Mouse (Mus musculus) limb, embryonic 11.5 days (tissue): ENCODE measurements around the gene Col18a1. TPM values are rescaled to one million over a fixed set of nuclear protein-coding genes. Genes with fewer than 3 reads are reported as not detected.

ENCODE experiments used
- ATAC-seq: fragments of 200-750 bp; cut with Nextera tagmentation; 2 replicates; pipeline ENCODE4 v1.8.0; 2017; ENCODE audit warnings: low read depth; ENCODE audit not compliant: insufficient number of reproducible peaks, low FRiP score, low TSS enrichment
- DNase-seq: peaks from one replicate; pipeline ENCODE4 v3.0.0-alpha.2; 2015; ENCODE audit warnings: low spot score
- H3K27ac ChIP-seq: fragments of 300-500 bp; sonication (generic); replicated peaks from 2 replicates; pipeline ENCODE4 v1.5.1; 2014; ENCODE audit warnings: low read depth, mild to moderate bottlenecking, low read length
- H3K27me3 ChIP-seq: fragments of 300-500 bp; sonication (generic); 2 replicates; pipeline ENCODE4 v1.6.1; 2014; ENCODE audit warnings: mild to moderate bottlenecking, low read length, mixed read lengths; ENCODE audit not compliant: control insufficient read depth, insufficient read depth
- H3K36me3 ChIP-seq: fragments of 300-500 bp; sonication (generic); 2 replicates; pipeline ENCODE4 v1.6.1; 2014; ENCODE audit warnings: mild to moderate bottlenecking, low read length, moderate library complexity, mixed read lengths; ENCODE audit not compliant: control insufficient read depth, insufficient read depth
- H3K4me1 ChIP-seq: fragments of 300-500 bp; sonication (generic); 2 replicates; pipeline ENCODE4 v1.6.1; 2014; ENCODE audit warnings: low read length, mixed read lengths; ENCODE audit not compliant: control insufficient read depth, insufficient read depth
- H3K4me2 ChIP-seq: fragments of 300-500 bp; sonication (generic); 2 replicates; pipeline ENCODE4 v1.6.1; 2014; ENCODE audit warnings: low read depth, mild to moderate bottlenecking, moderate library complexity; ENCODE audit not compliant: severe bottlenecking
- H3K4me3 ChIP-seq: fragments of 300-500 bp; sonication (generic); 2 replicates; pipeline ENCODE4 v1.5.1; 2014; ENCODE audit warnings: low read depth, low read length
- H3K9ac ChIP-seq: fragments of 300-500 bp; sonication (generic); 2 replicates; pipeline ENCODE4 v1.6.1; 2014; ENCODE audit warnings: mild to moderate bottlenecking, low read length
- H3K9me3 ChIP-seq: fragments of 300-500 bp; sonication (generic); 2 replicates; pipeline ENCODE4 v1.6.1; 2016; ENCODE audit warnings: low read length; ENCODE audit not compliant: control insufficient read depth
- WGBS: fragments of 180-500 bp; shearing (Covaris S2); extraction: QIAGEN DNeasy Blood & Tissue Kit; methylation state at CpG from one replicate; pipeline ENCODE4 v1.1.7; 2014; 5-methylcytosine and 5-hydroxymethylcytosine counted together
- polyA plus RNA-seq: library from polyadenylated mRNA; unstranded; fragments of >200 nt; fragmentation: Nextera tagmentation; extraction: Ambion mirVana; gene quantifications from 2 replicates; pipeline ENCODE4 v1.2.1, GENCODE M21; 2014

Gene Col18a1
- polyA plus RNA-seq, 1 experiment from 2014 or later, result 63.0 TPM

DNA sequence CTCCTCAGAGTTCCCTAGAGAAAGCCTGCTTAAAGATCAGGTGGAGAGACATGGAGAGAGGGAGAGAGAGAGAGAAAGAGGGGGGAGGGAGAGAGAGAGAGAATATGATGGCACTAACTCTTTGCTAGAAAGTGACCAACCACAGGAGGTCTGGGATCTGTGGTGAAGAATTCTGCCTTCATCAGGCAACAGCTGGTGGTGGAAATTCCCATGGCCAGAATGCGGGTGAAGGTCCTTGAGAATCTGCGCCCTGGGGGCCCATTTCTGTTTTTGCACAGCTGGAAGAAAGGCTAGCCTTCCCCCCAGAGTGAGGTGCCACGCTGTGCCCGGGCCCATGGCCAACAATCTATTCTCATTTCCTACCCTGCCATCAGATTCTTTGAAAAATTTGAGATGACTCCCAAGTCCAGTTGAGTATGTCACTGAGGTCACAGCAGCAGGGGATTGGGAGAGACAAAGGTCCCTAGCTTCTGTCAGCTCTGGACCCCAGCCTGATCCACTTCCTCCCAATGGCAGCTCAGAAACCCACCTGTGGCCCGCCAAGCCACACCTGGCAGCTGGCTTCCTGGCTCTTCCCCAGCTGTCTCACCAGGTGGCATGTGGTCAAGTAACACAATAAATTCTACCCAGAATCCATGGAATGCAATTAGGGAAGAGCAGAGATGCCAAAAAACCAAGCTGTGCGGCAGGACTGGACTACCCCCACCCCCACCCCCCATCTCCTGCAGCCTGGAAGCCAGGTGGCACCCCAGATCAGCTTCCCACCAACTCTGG is 36.5 kb downstream of the Col18a1 start:
- Histone ChIP-seq H3K4me2 (no peak overlapping the region), H3K4me1 (peaks cover 23% of the 10 kb centered on the region), H3K9ac (no peak overlapping the region), H3K36me3 (no peaks in the 10 kb centered on the region), H3K9me3 (no peaks in the 10 kb centered on the region), H3K4me3 (no peak overlapping the region), H3K27ac (no peak overlapping the region), H3K27me3 (no peaks in the 10 kb centered on the region)
- DNase-seq (no peak), ATAC-seq (no peak)
- 75% methylated on average over 6 of the region's 6 CpGs for WGBS

- Histone ChIP-seq H3K4me2 (no peak overlapping the region), H3K9me3 (no peaks in the 10 kb centered on the region), H3K4me3 (no peak overlapping the region), H3K27me3 (no peaks in the 10 kb centered on the region), H3K4me1 (peaks cover 23% of the 10 kb centered on the region), H3K9ac (no peak overlapping the region), H3K36me3 (no peaks in the 10 kb centered on the region), H3K27ac (no peak overlapping the region)
- ATAC-seq, result no peak
- WGBS, result 57% methylated on average over 2 of the region's 2 CpGs
- DNase-seq, result no peak
These were observed 38.4 kb downstream of the Col18a1 start for GRCm38 (mm10) chr10:77127926-77128325.

DNA sequence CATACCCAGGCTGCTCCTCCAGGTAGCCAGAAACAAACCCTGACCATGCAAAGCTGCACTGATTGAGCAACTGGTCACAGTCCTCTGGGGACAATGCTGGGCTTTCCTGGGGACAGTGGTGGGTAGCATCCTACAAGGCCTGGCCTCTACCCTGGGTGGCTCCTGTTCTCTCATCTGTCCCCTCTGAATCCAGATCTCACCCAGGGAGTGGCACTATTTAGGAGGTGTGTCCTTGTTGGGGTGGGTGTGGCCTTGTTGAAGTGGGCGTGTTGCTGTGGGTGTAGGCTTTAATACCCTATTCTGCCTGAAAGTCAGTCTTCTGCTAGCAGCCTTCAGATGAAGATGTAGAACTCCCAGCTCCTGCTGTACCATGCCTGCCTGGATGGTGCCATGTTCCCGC is 39.8 kb downstream of the Col18a1 start:
- WGBS, result 91% methylated on average over 2 of the region's 2 CpGs

DNA sequence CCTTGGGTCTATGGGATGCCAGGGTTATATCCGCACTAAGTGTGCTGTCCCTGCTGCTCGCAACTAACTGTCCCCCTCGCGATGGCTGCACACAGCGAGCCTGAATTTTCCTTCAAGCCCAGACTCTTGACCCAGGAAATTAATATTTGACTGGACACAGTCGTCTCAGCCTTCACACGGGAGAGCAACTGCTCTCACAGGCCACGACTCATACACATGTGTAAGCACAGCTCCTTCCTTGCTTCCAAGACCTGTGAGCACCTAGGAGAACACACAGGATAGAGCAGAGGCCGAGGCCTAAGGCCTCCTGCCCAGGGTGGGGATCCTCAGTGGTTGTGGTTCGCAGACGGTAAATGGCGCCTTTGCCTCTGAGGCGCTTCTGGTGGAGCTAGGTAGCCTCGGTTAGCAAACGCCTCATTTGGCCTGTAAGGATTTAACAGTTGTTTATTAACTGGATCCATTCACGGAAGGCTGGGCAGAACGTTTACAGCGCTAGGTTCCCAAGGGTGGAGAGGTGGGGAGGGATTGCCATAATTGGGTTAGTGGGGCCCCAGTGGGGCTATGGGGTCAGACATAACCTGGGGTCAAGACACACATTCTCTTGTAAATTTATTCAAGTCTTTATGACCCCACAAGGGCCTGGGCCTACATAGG is 41.1 kb downstream of the Col18a1 start:
- WGBS, result 85% methylated on average over 18 of the region's 18 CpGs
- Histone ChIP-seq H3K27ac (no peak overlapping the region), H3K9ac (no peak overlapping the region), H3K27me3 (no peaks in the 10 kb centered on the region), H3K4me1 (peaks cover 2% of the 10 kb centered on the region; the same call in 1 of the 2 replicates), H3K36me3 (no peaks in the 10 kb centered on the region), H3K4me3 (no peak overlapping the region), H3K9me3 (no peaks in the 10 kb centered on the region), H3K4me2 (no peak overlapping the region)
- DNase-seq, result no peak
- no peak for ATAC-seq

More for the DNA sequence above, 39.8 kb downstream of the Col18a1 start:
- Histone ChIP-seq H3K4me3 (no peak overlapping the region), H3K27me3 (no peaks in the 10 kb centered on the region), H3K4me1 (peaks cover 14% of the 10 kb centered on the region), H3K9ac (no peak overlapping the region), H3K27ac (no peak overlapping the region), H3K9me3 (no peaks in the 10 kb centered on the region), H3K4me2 (no peak overlapping the region), H3K36me3 (no peaks in the 10 kb centered on the region)
- DNase-seq (no peak), ATAC-seq (no peak)

- WGBS, result 90% methylated on average over 8 of the region's 8 CpGs
- Histone ChIP-seq H3K9ac (no peak overlapping the region), H3K4me2 (no peak overlapping the region), H3K36me3 (no peaks in the 10 kb centered on the region), H3K4me1 (no peaks in the 10 kb centered on the region; the same call in 1 of the 2 replicates), H3K27me3 (no peaks in the 10 kb centered on the region), H3K27ac (no peak overlapping the region), H3K4me3 (no peak overlapping the region), H3K9me3 (no peaks in the 10 kb centered on the region)
- ATAC-seq (no peak), DNase-seq (no peak)
These were observed 42.4 kb downstream of the Col18a1 start for GRCm38 (mm10) chr10:77123953-77124352.

GRCm38 (mm10) chr10:77121287-77122022 is 44.9 kb downstream of the Col18a1 start:
- H3K4me1 ChIP-seq, result peaks cover 4% of the 10 kb centered on the region; the same call in 1 of the 2 replicates
- WGBS, result 93% methylated on average over 8 of the region's 8 CpGs
- H3K9ac ChIP-seq, result no peak overlapping the region
- no peaks in the 10 kb centered on the region for H3K27me3 ChIP-seq
- H3K27ac ChIP-seq, result no peak overlapping the region
- ATAC-seq (no peak), DNase-seq (no peak)
- no peak overlapping the region for H3K4me3 ChIP-seq
- H3K9me3 ChIP-seq, result no peaks in the 10 kb centered on the region
- H3K36me3 ChIP-seq, result no peaks in the 10 kb centered on the region
- H3K4me2 ChIP-seq, result no peak overlapping the region

- no peak overlapping the region for H3K4me2 ChIP-seq
- H3K27me3 ChIP-seq, result no peaks in the 10 kb centered on the region
- no peaks in the 10 kb centered on the region for H3K36me3 ChIP-seq
- H3K27ac ChIP-seq, result no peak overlapping the region
- no peak for DNase-seq
- WGBS, result 76% methylated on average over 4 of the region's 4 CpGs
- no peak for ATAC-seq
- no peak overlapping the region for H3K9ac ChIP-seq
- H3K4me1 ChIP-seq, result peaks cover 6% of the 10 kb centered on the region; the same call in 1 of the 2 replicates
- H3K9me3 ChIP-seq, result no peaks in the 10 kb centered on the region
- H3K4me3 ChIP-seq, result no peak overlapping the region
These were observed 45.8 kb downstream of the Col18a1 start for GRCm38 (mm10) chr10:77120501-77120900.

- ATAC-seq, result no peak
- no peak overlapping the region for H3K4me3 ChIP-seq
- no peak overlapping the region for H3K9ac ChIP-seq
- no peaks in the 10 kb centered on the region for H3K36me3 ChIP-seq
- peaks cover 6% of the 10 kb centered on the region for H3K4me1 ChIP-seq
- no peak overlapping the region for H3K27ac ChIP-seq
- WGBS, result 91% methylated on average over 11 of the region's 11 CpGs
- H3K27me3 ChIP-seq, result no peaks in the 10 kb centered on the region
- H3K9me3 ChIP-seq, result no peaks in the 10 kb centered on the region
- DNase-seq, result no peak
- H3K4me2 ChIP-seq, result no peak overlapping the region
These were observed 46.9 kb downstream of the Col18a1 start for GRCm38 (mm10) chr10:77119437-77119836.
